Mouse (Mus musculus) Muller cell, postnatal 12 days (primary cell): ENCODE measurements around the gene Slc35c2.

ENCODE experiments used
- DNase-seq: peaks from one replicate; pipeline ENCODE4 v3.0.0-alpha.2; 2015; ENCODE audit errors: inconsistent ontology term

Gene Slc35c2

DNA sequence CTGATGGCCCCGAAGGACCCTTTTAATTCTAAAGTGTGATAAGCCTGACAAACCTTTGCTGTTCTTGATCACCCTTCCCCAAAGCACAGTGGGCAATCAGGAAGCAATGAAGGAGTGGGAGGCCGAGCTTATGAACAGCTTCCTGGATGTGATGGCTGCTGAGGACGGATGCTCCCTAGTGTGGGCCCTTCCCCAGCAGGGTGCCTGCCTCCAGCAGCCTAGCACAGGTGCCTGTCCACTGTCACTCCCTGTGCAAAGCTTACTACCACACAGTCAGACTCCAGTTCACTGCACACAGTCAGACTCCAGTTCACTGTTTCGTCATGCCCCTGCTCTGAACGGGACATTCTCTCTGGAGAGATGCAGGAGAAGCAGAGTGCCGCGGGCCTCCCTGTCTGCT, 24.7 kb upstream of the Slc35c2 start:
- DNase-seq: no peak

GRCm38 (mm10) chr2:165311577-165311976, 23.9 kb upstream of the Slc35c2 start:
- peak; percentile 89 for DNase-seq

DNA sequence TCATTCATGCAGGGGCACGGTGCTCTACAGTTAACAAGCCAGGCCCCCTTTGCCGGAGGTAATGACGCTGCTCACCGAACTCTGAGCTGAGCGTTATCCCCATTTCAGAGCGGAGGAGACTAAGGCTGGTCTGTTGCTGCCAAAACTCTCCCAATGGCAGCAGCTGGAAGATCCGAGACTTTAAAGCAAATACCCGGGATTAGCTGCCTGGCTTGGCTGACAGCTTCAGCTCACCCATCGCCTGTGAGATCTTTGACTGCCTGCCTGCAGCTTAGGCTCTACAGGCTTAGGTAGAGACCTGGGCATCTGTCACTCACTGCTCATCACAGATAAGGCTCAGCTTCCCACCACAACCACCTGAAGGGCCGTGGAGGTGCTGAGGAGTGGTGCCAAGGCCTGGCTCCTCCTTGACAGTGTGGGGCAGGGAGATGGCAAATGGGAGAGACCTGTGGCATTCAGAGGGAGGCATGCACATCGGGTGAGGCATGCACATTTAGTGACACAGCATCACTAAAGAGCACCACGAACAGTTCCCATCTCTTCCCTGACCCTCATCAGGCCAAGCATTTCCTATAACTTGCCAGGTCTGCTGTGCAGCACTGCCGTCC, 23.3 kb upstream of the Slc35c2 start:
- no peak for DNase-seq

DNA sequence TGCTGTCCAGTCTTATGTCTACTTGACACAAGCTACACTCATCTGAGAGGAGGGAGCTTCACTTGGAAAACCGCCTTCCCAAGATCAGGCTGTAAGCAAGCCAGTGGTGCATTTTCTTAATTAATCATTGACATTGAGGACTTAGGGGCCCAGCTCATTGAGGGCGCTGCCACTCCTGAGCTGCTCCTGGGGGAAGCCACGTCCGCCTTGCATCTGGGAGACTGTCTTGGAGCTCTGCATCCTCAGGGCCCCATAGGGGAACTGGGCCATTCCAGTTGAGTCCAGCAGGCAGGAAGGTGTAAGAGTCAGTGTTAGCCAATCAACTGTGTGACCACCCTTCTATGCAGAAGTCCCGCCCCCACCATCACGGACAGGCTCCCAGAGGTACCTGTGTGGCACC, 20.1 kb upstream of the Slc35c2 start:
- no peak for DNase-seq

DNA sequence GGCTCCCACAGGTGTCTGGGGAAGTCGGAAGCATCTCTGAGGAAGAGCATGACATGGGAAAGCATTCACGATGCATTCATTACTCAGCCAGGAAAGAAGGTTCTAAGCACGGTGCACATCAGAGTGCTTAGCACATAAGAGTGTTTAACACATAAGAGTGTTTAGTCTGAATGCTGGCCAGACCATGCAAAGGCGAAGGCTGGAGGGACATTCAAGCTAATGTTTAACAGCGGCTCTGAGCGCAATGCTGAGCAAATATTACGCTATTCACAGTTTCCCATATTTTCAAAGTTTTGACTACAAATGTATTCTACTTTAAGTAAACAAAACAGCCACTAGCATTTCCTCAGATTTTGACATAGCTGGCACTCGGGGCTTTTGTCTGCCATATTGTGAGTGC, 17.8 kb upstream of the Slc35c2 start:
- no peak for DNase-seq

GRCm38 (mm10) chr2:165304819-165305218, 17.1 kb upstream of the Slc35c2 start:
- DNase-seq: no peak

DNA sequence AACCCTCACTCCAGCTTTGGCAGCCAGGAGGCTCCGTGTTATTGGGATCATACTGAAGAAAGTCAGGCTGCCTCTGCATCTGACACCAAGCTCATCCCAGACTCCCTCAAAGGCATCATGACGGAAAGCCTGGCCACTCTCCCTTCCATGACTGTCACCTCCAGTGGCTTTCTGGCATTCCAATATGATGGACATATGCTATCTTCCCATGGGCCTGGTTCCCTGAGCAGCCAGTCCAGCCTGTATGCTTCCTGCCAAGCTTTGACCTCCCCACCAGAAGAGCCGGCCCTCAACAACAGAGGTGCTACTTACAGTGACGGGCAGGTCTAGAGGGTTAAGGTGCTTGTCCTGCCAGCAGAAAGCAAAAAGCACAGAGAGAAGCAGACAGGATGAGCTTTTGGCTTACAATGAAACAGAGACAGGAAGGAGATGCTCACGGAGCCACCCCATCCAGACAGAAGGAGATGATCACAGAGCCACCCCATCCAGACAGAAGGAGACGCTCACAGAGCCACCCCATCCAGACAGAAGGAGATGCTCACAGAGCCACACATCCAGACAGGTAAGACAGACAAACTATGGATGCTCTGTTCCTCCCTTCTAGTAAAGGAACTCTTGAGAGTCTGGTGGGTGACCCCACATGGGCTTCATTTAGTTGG, 15.8 kb upstream of the Slc35c2 start:
- no peak for DNase-seq

DNA sequence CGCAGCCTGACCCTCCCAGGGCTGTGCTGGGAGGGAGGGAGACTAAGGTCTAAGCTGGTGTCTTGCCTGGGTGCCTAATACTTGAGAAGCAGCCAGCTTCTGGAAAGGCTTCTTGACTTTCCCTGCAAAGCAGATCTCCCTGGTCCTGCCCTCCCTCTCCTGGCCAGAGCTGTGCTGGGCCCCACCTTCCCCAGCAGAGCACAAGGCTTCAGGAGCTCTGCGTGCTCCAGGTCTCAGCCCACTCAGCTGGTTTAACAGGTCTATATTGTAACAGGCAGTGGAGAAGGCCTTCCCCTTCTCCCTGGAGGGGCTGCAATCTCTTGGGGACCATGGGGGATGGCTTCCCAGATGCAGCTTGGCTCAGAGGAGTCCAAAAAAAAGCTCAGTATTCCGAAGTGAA, 13.7 kb upstream of the Slc35c2 start:
- DNase-seq: no peak

DNA sequence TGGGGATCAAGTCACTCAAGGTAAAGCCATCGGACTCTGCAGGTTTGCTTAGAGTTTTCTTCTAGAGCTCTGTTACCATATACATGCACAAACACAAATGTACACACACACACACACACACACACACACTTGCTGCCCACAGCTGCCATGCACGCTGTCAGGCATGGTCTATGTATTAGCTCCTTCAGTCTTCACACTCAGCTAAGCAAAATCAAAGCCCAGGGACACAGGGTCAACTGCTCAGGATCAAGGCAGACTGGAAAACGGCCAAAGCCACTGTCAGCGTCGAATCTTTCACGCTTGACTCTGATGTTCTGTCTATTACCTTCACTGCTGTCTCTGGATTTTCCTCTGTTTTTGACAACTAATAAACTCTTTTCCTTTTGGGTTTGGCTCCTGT, 13.2 kb upstream of the Slc35c2 start:
- peak; percentile 48 for DNase-seq

GRCm38 (mm10) chr2:165300424-165300823, 12.8 kb upstream of the Slc35c2 start:
- no peak for DNase-seq

- no peak for DNase-seq
Measured at GRCm38 (mm10) chr2:165297429-165297828, 9.8 kb upstream of the Slc35c2 start.

GRCm38 (mm10) chr2:165296571-165296970, 8.9 kb upstream of the Slc35c2 start:
- DNase-seq: no peak

DNA sequence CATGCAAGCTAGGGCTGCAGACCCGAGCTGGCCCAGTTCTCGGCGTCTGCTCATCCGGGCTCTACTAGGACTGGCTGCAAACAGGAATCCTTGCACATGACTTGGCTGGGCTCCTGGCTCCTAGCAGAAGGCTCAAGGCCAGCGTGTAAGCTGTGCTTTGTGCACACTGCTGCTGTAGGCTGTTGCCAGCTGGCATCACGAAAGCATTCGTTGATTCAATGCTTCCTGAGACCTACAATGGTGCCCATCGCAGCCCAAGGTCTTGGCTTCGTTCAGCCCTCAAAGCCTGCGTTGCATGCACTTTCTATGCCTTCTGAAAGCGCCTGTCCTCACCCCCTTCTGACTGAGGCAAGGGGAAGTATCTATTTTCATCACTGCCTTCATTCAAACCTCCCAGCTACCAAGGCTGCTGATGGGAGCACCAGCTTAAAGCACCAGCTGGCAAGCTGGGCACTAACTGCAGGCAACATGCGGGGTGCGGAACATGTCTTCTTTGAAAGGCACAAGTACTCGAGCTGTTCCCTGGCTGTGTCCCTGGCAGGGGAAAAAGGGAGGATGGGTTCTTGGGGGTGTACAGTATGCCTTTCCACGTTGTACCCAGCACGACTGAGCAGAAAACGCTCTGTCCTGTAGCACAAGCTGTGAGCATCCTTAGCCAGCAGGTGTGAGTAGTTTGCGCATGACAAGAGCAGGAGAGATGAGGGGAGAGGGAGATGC, 804 bp upstream of the Slc35c2 start:
- DNase-seq: peak; percentile 90

DNA sequence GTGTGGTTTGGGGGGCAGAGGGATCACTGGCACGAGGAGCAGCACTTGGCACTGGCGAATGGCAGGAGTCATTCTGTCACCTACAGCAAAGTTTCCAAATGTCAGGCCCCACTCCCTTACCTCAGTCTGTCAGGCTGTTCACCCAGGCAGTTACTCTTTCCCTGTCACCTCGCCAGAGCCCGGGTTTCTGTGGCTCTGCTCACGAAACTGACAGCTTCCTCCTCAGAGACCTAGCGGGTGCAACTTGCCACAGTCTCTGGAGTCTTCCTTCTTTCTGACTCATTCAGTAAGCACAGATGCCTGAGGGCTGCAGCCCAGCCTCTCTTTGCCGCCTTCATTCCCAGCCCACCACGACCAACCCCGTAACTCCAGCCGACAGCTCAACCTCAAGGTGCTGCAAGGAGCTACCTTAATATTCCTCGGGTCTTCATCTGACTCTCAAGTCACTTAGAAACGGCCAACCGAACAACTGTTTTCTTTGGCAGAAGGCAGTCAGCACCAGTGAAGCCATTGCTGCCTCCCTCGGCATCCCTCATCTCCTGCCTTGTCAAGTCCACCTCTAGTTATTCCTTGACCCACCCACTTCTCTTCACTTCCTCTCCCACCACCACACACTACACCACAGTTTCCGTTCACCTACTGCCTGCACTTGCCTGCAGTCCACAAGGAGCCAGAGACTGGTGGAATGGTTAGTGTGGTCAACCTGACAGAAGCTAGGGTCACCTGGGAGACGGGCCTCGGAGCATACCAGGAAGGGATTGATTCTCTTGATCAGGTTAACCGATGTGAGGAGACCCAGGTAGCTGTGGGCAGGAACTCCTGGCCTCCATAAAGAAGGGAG, 1.1 kb downstream of the Slc35c2 start:
- peak; percentile 25 for DNase-seq

- DNase-seq: no peak
Measured at GRCm38 (mm10) chr2:165285621-165286020, 2.0 kb downstream of the Slc35c2 start.

DNA sequence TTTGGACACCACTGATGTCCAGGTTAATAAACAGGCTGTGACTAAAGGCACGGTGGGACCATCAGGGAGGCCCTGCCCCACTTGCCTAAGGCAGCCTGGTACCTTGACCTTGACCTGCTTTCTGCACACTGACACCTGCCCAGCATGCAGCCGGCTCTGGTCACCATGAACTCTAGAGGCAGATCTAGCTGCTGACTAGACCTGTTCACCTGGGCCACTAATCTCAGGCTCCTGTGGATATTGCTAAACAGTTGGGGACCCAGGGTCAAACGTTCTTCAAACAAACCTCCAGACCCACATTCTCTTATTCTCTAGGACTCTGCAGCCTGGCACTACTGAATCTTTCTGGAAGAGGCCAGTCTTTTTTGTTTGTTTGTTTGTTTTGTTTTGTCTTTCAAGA, 2.6 kb downstream of the Slc35c2 start:
- DNase-seq: no peak

DNA sequence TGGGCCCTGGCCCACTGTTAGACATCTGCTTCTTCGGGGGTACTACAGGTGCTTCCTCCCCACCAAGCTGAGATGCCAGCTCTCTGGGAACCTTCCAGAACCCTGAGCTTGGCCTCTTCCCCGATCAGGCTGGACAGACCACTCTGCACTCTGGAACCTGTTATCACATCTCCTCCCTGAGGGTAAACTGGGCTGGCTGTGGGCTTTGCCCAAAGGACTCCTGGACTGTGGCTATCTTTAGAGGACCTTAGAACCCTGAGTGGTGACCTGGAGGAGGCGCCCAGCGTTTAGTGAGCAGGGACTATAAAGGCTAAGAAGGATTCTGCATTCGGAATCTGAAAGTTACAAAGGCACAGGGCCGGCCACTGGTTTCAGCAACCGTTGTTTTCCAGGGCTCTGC, 3.3 kb downstream of the Slc35c2 start:
- no peak for DNase-seq

DNA sequence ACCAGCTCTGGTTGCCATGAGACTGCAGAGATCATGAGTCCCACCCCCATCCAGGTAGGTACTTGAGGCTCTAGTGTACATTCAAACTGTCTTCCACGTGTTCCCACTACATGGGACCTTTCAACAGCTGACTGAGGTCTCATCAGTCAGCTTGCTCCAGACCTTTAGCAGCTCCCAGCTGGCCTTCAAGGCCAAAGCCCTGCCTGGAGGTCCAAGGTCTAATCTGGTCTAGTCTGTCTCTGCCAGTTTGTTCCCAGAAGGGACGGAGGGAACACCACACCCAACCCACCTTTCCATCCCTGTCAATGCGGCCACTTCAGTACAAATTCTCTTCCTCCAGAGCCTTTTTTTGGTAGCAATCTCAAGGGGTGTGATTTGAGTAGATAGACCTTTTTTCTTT, 4.0 kb downstream of the Slc35c2 start:
- no peak for DNase-seq

- DNase-seq: peak; percentile 34
Measured at GRCm38 (mm10) chr2:165281779-165282311, 5.8 kb downstream of the Slc35c2 start.

GRCm38 (mm10) chr2:165279351-165279750, 8.3 kb downstream of the Slc35c2 start:
- DNase-seq: no peak

- no peak for DNase-seq
Measured at GRCm38 (mm10) chr2:165277188-165277740, 10.4 kb downstream of the Slc35c2 start.

DNA sequence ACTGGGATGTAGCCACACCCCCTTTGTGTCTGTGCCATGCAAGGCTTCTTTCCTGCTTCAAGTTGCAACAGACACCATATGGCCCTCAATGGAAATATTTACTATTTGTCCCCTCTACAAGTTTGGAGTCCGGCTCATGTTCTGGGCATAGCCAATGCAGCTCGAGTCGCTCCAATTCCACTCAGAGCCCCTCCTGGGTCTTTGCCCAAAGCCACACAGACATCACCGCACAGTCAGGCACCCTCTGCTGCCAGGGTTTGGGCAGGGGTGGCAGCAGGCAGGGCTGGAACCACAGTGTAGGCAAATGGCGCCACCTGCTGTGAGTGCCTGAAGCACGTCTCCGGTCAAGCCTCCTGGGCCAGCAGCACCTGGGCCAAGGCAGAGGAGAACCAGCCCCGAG, 11.8 kb downstream of the Slc35c2 start:
- DNase-seq: peak; percentile 72
